Mouse (Mus musculus) myocyte (in vitro differentiated cells): ENCODE results near the gene Pfn3.

Experiments
- CEBPB ChIP-seq: IDR thresholded peaks from 2 replicates; pipeline ENCODE4 v1.6.1; 2011; ENCODE audit warnings: mild to moderate bottlenecking, moderate library complexity; ENCODE audit not compliant: poor library complexity, insufficient read depth, severe bottlenecking
- E2F4 ChIP-seq: IDR thresholded peaks from one replicate; pipeline ENCODE4 v1.6.1; 2011; ENCODE audit warnings: mild to moderate bottlenecking, control low read depth, moderate library complexity; ENCODE audit not compliant: insufficient read depth
- MAX ChIP-seq: IDR thresholded peaks from one replicate; pipeline ENCODE4 v1.6.1; 2011; ENCODE audit warnings: low read depth, mild to moderate bottlenecking, control low read depth
- MYOD1 ChIP-seq, 3 experiments: IDR thresholded peaks; one replicate each; pipeline ENCODE4 v1.6.1; 2011; ENCODE audit warnings: control low read depth in 2 of 3, low read depth in 2 of 3, mild to moderate bottlenecking in 2 of 3, moderate library complexity in 1 of 3; ENCODE audit not compliant: insufficient read length in 2 of 3, control insufficient read depth in 1 of 3
- MYOG ChIP-seq, 3 experiments: IDR thresholded peaks; one replicate each; pipeline ENCODE4 v1.6.1; 2011; ENCODE audit warnings: control low read depth in 2 of 3, low read depth in 2 of 3, mild to moderate bottlenecking in 2 of 3; ENCODE audit not compliant: insufficient read length in 2 of 3, control insufficient read depth in 1 of 3, insufficient read depth in 1 of 3
- POLR2A ChIP-seq: IDR thresholded peaks from one replicate; pipeline ENCODE4 v1.6.1; 2011; ENCODE audit warnings: low read depth, mild to moderate bottlenecking, control low read depth, moderate library complexity; ENCODE audit not compliant: insufficient read length
- POLR2AphosphoS2 ChIP-seq: IDR thresholded peaks from one replicate; pipeline ENCODE4 v1.6.1; 2011; ENCODE audit warnings: low read depth, control low read depth; ENCODE audit not compliant: insufficient read length
- REST ChIP-seq: IDR thresholded peaks from one replicate; pipeline ENCODE4 v1.6.1; 2011; ENCODE audit warnings: mild to moderate bottlenecking, control low read depth, moderate library complexity; ENCODE audit not compliant: insufficient read depth, insufficient read length
- SRF ChIP-seq: IDR thresholded peaks from one replicate; pipeline ENCODE4 v1.6.1; 2011; ENCODE audit warnings: low read depth; ENCODE audit not compliant: control insufficient read depth, insufficient read length
- TCF12 ChIP-seq: IDR thresholded peaks from one replicate; pipeline ENCODE4 v1.6.1; 2011; ENCODE audit warnings: mild to moderate bottlenecking, control low read depth; ENCODE audit not compliant: poor library complexity, insufficient read depth, severe bottlenecking
- TCF3 ChIP-seq: IDR thresholded peaks from one replicate; pipeline ENCODE4 v1.6.1; 2011; ENCODE audit warnings: low read depth, control low read depth; ENCODE audit not compliant: insufficient read length
- USF1 ChIP-seq: IDR thresholded peaks from one replicate; pipeline ENCODE4 v1.6.1; 2011; ENCODE audit warnings: low read depth, mild to moderate bottlenecking, control low read depth, moderate library complexity

DNA sequence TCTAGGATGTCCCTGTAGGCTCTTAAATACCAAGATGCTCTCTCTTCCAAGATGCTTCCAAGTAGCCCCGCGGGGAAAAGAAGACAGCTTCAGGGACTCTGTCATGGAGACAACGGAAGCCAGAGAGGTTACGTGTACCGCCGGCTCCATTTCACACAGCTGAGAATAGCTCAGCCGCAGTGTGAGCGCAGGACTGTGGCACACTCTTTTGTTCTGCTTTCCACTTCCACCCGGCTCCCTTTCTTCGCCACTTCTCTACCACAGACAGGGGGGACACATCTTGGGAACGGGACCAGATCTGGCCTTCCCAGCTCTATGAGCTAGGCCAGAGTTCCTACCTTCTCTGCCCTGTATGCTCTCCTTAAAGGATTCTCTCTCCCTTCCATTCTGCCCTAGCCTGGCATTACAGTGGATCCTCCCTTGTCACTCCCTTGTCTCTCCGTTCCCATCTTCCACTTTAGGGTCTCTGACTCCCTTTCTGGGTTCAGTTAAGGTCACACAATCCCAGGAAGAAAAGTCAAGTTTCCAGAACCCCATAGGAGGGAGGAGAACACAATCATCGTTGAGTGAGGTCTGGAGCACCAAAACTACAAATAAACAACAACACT lies 9.1 kb downstream of the Pfn3 start:
- no peak for TF ChIP-seq USF1
- TF ChIP-seq TCF12: no peak
- no peak for TF ChIP-seq MAX
- TF ChIP-seq POLR2A: no peak
- TF ChIP-seq TCF3: no peak
- TF ChIP-seq POLR2AphosphoS2: no peak
- TF ChIP-seq MYOD1 (IDR thresholded peaks at IDR 0.05; ENCODE audit: control insufficient read depth in 1 of 3, insufficient read length in 2 of 3, low read depth in 2 of 3): no peak
- TF ChIP-seq E2F4: no peak
- no peak for TF ChIP-seq MYOG (IDR thresholded peaks at IDR 0.05; ENCODE audit: control insufficient read depth in 1 of 3, insufficient read depth in 1 of 3, insufficient read length in 2 of 3, low read depth in 2 of 3)
- no peak for TF ChIP-seq CEBPB
- no peak for TF ChIP-seq REST
- TF ChIP-seq SRF: no peak
